Mouse (Mus musculus): ENCODE data around the gene Ramac.

GRCm38 (mm10) chr7:81732183-81733089, 30.3 kb upstream of the Ramac start:
- TF ChIP-seq CTCF (IDR thresholded peaks at IDR 0.05; ENCODE audit: borderline replicate concordance, insufficient read depth, low read length) (no peak), POLR2A (IDR thresholded peaks at IDR 0.05; ENCODE audit: low read depth, low read length) (no peak)

All from embryonic fibroblast, embryonic 13.5 days (primary cell).